Mouse (Mus musculus) kidney, adult 8-10 months (tissue): ENCODE measurements at regions not wholly inside any gene's neighbourhood (a gene's known extent, or its start where the extent isn't known, plus 50 kb on each side); places are given as distances from the start of the nearest gene placed in this dataset.

Source experiments
- DNase-seq, 2 experiments: peaks; one replicate each; pipeline ENCODE4 v3.0.0; 2022

GRCm38 (mm10) chr13:70310516-70310915 is 326.9 kb downstream of the Ice1 start:
- no peak for DNase-seq

DNA sequence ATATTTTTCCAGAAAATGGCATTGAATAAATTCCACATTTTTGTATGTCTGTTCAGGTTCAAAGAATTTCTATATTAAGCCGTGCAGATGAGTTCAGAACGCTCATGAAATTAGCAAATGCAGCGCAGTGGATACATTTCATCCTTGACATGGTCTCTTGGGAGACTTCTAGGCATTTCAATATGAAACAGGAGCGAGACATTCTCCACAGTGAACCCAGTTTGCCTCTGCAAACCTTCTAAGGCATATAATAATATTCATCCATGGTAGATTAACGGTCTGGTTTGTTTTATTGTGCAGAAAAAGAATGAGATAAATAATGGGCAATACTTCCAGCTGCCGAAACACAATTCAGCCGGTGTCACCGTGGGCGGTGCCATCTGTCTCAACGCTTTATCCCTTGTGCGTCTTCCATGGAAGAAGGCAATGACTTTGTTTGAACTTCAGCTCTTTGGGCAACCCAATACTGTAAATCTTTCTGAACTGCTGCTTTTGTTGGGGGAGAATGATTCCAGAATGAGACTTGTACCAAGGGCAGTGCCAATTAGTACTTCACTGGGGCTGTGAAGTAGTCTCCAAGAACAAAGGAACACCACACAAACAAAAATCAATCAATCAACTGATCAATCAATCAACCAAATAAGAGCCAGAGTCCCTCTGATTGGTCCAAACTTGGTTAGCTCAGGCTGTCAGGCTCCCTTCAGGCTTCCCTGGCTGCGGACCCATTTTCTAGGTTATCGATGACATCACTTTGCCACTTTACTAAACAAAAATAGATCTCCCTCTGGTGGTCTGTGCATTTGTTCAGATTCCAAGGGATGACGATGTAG is 326.0 kb downstream of the Ice1 start:
- no peak for DNase-seq

DNA sequence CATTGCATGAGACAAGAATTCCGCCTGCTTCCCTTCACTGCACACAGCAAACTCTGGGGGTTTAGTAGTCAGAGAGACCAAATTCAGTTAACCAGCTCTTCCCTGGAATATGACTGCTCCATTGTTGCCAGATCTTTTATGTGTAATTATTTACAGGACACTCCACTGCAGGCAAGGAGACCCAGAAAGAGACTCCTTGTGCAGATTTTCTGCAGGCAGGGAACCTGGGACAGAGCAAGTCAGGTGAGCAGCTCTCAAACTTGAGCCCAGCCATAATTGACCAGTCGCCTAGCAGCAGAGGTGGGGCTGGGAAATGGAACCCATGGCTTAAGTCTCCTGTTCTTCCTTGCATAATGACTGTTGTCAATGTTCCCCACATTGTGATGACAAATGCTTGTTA is 324.2 kb downstream of the Ice1 start:
- no peak for DNase-seq

DNA sequence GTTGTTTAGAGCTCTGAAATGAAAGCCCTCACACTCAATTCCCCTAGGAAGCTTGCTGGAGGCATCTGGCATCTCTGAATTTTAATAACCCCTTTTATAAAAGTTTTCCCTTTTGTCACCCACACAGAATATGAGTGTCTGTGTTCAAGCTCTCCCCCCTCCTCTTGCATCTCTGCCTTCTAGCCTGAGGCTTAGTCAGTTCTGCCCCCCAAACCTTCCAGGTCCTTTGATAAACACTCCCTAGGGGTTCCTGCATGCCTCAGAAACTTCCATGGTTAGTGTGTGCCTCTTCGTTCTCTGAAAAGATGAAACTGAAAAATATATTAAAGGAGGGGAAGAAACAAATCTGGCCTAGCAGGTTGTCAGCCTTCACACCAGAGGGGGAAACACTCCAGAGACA is 313.9 kb downstream of the Ice1 start:
- no peak for DNase-seq

DNA sequence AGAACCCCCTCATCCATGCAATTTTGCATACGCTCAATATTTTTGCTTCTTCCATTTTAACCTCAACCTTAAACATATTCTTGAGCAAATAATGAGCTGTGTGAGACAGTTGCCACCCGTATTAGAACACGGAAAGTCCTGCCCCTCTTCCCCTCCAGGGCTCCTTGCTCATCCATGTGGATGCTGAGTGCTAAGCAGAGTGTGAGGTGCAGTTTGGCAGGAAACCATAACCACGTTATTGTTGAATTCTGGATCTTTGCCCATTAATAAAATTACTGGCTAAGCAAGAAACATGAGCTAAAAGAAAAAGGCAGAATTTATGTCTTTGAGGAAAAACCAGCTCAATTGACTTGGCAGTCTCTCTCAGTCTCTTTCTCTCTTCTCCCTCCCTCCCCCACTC is 301.4 kb downstream of the Ice1 start:
- DNase-seq = no peak

DNA sequence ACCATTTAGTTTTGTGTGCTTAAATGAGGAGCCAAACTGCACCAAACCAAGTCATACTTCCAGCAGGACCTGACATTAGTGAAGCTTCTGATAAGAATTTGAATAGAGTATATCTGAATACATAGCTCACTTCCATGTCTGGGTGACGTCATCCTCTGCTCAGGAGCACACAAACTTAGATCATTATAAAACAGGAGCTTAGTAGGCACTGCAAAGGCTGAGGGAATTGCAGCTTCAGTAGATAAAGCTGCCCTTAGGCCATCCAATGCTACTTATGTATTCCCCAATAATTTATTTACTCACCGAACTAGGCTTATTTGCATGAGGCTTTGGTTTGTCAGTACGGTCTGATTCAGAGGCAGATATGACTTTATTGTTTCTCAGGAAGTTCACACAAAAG is 297.0 kb downstream of the Ice1 start:
- no peak for DNase-seq

GRCm38 (mm10) chr13:70343191-70343734 is 294.2 kb downstream of the Ice1 start:
- no peak for DNase-seq

DNA sequence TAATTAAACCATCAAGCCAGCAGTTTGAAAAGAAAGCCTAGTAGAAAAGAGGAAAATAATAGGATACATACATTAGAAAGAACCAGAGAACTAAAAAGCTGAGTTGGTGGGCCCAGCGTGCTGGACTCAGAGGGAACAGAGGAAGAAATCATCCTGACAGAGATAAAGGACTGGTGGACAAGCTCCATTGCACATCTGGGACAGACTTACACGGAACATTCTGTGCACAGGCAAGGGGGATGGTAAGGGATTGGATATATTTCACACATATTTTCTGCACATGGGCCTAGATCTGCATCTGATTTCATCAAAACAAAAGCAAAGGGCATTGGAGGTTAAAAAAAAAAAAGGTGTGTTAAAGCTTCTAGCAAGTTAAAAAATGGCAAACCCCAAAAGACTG is 293.5 kb downstream of the Ice1 start:
- DNase-seq = peak in 1 of 2 experiments; percentile 16

DNA sequence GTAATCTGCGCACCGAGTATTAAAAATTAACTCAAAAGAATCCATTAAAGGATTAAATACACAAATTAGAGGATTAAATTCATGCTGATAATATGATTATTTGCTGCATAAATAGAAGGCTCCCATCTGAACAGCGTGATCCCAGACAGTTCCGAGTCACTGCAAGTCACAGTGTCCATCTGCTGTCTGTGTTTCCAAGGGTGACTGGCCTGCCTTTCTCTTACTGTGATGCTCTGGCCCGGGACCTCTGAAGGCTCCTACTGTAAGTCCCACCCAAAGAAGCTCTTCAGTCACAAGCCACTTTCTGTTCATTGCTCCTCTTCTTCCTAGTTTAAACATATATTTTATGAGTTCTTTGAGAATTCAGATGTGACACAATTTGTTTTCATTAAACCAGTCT is 293.1 kb downstream of the Ice1 start:
- no peak for DNase-seq

GRCm38 (mm10) chr13:70348456-70348855 is 289.0 kb downstream of the Ice1 start:
- no peak for DNase-seq

DNA sequence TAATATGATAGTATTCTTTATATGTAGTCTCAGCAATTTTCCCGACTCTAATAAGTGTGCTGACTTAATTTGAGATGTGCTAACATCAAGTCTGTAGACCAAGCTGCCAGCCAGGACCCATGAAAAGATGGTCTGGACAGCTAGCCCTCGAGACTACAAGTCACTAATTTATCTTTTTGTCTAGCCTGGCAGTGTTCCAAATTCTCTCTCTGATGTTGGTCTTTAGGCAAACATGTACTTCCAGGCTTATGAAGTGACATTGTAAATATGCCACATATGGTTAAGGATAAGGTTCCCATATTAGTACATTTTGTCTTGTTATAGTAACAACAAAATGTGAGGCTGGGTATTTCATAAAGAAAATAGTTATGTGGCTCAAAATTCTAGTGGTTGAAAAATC is 288.5 kb downstream of the Ice1 start:
- no peak for DNase-seq

DNA sequence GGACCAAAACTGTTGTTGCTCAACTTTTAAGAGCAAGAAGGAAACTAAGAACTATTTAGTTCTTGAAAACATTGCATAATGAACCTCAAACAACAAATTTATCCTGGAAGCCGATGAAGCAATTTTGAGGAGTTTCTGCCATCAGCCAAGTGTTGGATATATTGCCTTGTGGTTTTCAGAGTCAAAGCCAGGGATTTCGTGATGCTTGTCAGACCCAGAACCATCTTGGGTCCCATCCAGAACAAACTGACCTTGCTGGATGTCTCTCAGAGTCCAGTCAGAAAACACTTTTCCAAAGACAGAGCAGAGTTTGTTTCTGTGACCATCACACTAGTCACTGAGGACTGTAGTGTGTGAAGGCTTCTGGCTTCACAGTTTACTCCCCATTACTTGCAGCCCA is 267.8 kb downstream of the Ice1 start:
- DNase-seq = no peak

DNA sequence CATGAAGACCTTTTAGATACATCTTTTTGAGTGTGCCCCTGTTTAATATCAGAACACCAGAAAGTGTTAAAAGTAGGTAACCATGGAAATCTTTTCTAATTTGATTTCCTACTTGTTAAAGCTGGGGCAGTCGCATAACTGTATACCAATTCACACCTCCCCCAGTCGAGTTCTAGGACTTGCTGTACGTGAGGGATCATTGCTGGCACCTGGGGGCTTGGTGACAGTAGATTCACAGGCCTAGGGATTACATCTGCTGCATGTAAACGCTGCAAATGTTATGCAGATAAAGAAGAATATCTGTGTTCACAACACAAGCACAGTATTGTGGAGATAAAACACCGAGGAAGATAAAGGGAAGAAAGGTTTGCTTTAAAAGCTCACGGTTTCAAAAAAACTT is 256.7 kb downstream of the Ice1 start:
- DNase-seq = no peak

DNA sequence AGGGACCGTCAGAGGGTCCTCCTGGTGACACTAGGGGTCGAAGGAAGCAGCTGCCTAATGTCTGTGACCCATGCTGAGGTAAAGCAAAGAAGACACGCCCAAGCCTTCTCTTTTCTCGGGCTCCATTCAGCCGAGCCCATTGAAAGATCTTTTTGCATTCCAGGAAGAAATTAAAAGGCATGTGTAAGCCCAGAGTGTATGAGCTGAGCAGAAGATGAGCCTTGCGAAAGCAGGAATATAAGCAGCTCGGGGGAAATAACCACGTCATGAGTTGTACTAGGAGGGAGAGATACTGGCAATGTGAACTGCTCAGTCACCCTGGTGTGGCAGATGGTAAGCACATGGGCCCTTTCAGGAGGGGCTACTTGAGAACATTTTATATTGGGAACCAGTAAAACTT is 252.1 kb downstream of the Ice1 start:
- no peak for DNase-seq

DNA sequence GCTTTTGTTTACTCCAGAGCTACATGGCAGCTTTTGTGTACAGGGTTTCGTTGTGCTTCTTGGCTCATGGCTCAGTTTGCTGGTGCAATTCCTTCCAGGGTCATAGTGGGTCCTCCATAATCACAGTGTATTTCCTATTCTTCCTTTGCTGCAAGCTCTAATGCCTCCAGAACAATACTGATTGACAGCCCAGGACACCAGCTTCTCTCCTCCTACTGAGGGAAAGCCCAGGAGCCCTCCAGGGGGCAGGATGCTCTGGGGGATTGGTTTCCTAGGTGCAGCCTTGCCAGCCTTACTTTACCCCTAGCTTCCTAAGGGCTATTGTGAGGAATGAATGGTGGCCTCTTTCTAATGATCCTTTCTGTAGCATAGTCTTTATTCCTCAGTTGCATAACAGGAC is 224.6 kb downstream of the Ice1 start:
- DNase-seq = no peak

GRCm38 (mm10) chr13:70418156-70418555 is 219.3 kb downstream of the Ice1 start:
- no peak for DNase-seq

GRCm38 (mm10) chr13:70439419-70439818 is 198.0 kb downstream of the Ice1 start:
- DNase-seq = no peak

- no peak for DNase-seq
Observed at GRCm38 (mm10) chr13:70446940-70447339, 190.5 kb downstream of the Ice1 start.

DNA sequence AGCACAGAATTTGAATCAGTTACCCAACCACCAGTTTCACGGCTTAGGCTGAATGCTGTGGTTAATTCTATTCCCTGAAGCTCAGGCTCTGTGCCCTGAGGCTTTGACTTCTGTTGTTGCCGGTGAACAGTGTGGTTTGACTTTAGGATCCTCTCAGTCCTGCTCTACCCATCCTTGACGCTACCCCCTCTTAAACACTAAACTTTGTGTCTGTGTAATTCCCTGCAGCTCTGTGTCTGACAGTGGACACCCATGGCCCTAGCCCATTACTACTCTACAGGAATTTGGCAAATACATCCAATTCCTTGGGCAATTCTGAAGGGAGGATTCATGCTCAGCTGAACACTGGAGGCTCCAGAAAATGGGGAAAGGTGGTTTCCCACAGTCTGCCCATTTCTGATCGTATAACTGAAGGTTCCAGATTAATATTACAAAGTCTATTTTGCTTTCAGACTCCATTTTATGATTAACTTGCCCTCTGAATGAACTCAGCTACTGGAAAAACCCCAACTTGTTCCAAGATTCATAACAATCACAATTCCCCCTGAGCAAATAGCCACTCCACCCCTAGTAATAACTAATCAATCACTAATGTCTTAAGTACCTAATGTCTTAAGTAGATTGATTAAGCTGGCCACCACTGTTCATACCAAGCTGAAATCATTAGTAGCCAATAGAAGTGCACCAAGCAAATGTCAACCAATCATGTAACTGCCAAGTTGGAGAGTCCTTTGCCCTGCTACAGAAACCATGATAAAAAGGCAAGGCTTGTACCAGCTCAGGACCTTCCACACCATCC is 182.6 kb downstream of the Ice1 start:
- DNase-seq = peak; percentile 2 to 23

GRCm38 (mm10) chr13:70458406-70458805 is 179.0 kb downstream of the Ice1 start:
- DNase-seq = peak; percentile 1 to 45

- no peak for DNase-seq
Observed at GRCm38 (mm10) chr13:70464996-70465395, 172.4 kb downstream of the Ice1 start.

DNA sequence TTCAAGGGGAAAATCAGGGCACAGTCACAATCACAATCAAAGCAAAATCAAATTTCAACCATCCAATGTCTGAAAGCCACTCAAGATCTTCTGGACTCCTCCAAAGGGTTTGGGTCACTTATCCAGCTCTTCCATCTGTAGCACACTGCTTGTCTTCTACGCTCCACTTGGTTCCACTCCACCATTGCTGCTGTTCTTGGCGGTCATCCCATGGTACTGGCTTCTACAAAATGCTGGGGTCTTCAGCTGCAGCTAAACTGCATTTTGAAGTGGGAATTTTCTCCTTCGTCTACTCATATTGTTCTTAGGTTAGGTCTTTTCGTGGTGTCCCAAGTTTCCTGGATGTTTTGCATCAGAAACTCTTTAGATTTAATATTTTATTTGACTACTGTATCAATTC is 162.7 kb downstream of the Ice1 start:
- no peak for DNase-seq

DNA sequence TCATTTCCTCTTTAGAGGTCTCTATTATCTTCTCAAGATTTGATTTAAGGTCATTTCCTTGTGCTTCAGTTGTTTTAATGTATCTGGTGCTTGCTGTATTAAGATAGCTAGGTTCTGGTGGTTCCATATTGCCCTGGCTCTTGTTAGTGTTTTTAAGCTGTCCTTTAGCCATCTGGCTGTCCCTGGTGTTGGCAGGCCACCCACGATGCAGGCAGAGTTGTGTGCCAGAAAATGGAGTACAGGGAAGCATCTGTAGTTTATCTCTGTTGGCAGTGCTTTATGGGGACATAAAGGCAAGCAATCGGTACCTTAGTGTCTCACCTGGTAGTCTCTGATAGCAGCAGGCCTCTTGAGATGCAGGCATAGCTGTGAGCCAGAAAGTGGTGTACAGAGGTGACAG is 162.1 kb downstream of the Ice1 start:
- no peak for DNase-seq

GRCm38 (mm10) chr13:70499302-70499701 is 138.1 kb downstream of the Ice1 start:
- DNase-seq = no peak
